Mouse (Mus musculus): ENCODE measurements around the gene Lemd2. TPM values are rescaled to one million over a fixed set of nuclear protein-coding genes. Genes with fewer than 3 reads are reported as not detected.

Gene Lemd2
- polyA plus RNA-seq (2012; rRNA removed) = 46.6 and 92.0 TPM in 2 replicates

DNA sequence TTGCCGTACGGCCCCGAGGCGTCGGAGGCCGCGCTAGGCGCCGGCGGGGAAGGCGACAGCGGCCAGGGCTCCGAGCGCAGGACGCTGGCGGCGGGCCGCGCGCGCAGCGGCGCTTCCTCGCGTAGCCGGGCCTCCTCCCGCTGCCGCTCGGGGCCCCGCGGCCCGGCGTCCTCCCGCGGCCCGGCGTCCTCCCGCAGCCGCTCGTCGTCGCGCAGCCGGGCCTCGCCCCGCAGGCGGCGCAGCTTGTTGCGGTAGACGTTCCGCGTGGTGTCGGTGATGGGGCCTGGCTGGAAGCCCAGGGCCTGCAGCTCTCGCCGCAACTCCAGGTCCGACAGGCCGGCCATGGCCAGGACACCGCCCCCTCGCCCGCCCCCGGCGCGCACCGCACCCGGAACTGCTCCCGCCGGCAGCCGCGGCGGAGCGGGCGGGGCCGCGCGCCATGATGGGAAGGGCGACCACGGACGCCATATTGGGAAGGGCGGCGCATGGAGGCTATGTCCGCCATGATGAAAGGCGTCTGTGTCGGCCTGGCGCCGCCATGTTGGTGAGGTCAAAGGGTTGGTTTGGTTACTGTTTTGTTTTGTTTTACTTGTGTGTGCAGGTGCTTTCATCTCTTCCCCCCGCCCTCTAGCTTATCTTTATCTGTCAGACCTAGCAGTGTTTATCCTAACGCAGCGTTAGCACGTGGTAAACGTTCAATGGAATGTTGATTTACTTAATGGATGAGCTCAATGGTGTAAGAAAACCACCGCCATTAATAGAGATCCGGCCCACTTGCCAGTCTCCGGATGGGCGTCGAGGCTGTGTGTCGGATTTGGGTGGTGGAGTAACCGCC, at the start of gene Lemd2:
Gene Lemd2, minus strand, starts transcription at position 395 of the 835 bp plus-strand sequence.
- TF ChIP-seq POLR2A (IDR thresholded peaks at IDR 0.05; ENCODE audit: low read depth, low read length) = peak; percentile 70
- TF ChIP-seq CTCF (IDR thresholded peaks at IDR 0.05; ENCODE audit: extremely low read depth, insufficient read length, insufficient replicate concordance, low read depth, low read length) = no peak
- peak within 1 kb of the TSS; percentile 70 for H3K4me3 ChIP-seq (ENCODE audit: low read depth, low read length)
- WGBS = 3% methylated on average over 94 of the region's 97 CpGs

DNA sequence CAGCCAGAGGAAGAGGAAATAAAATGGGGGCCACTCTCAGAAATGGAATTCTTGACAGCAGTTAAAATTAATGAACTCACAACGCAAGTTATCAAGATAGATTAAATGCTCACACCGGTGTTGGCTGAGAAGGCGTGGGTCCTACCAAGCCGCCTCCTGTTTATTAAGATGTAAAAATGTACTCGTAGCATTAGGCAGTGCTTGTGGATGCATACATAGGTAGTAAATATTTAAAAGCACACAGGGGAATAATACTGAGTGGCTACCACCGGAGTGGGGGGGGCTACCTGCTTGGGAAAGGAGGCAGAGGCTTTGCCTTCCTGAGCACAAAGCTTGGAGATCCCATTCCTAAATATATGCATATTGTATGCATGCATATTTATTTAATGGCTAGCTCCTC, 46.9 kb upstream of the Lemd2 start:
- TF ChIP-seq POLR2A (IDR thresholded peaks at IDR 0.05; ENCODE audit: low read depth, low read length) (no peak), CTCF (IDR thresholded peaks at IDR 0.05; ENCODE audit: extremely low read depth, insufficient read length, insufficient replicate concordance, low read depth, low read length) (no peak)
- no peaks in the 10 kb centered on the region for H3K4me1 ChIP-seq (ENCODE audit: control insufficient read depth, insufficient read depth, insufficient read length, low read length)
- 54% methylated on average over 6 of the region's 6 CpGs for WGBS
- H3K4me3 ChIP-seq (ENCODE audit: low read depth, low read length) = no peak overlapping the region
- H3K36me3 ChIP-seq (ENCODE audit: control insufficient read depth, insufficient read depth, low read length) = no peaks in the 10 kb centered on the region
- no peaks in the 10 kb centered on the region for H3K27me3 ChIP-seq (ENCODE audit: control insufficient read depth, insufficient read depth, low read length)
- H3K27ac ChIP-seq (ENCODE audit: insufficient read depth, low read depth, low read length) = no peak overlapping the region

More for the DNA sequence above, at the start of gene Lemd2:
- H3K36me3 ChIP-seq (ENCODE audit: control insufficient read depth, insufficient read depth, low read length) = peaks cover 14% of the 10 kb centered on the region
- no peaks in the 10 kb centered on the region for H3K27me3 ChIP-seq (ENCODE audit: control insufficient read depth, insufficient read depth, low read length)
- peaks cover 8% of the 10 kb centered on the region for H3K4me1 ChIP-seq (ENCODE audit: control insufficient read depth, insufficient read depth, insufficient read length, low read length)
- peak within 1 kb of the TSS; percentile 67 for H3K27ac ChIP-seq (ENCODE audit: insufficient read depth, low read depth, low read length)

DNA sequence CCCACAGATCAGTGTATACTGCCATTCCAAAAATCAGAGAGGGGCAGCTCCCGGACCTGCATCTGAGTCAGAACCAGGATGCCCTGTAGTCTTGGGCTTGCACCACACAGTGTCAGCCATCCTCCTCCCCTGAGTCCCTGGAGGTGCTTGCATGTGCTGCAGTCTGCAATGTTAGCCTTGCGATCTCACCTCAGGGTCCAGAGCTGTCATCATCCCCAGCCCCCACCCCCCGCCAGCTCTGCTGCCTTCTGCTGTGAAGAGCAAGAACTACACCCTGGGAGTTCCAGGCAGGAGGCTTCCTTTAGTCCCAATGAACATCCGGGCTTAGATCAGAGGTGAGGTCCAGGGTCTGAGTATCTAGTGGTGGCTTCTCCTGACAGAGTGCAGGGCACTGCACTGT, 46.2 kb upstream of the Lemd2 start:
- TF ChIP-seq CTCF (IDR thresholded peaks at IDR 0.05; ENCODE audit: extremely low read depth, insufficient read length, insufficient replicate concordance, low read depth, low read length) = no peak
- no peak for TF ChIP-seq POLR2A (IDR thresholded peaks at IDR 0.05; ENCODE audit: low read depth, low read length)
- H3K27me3 ChIP-seq (ENCODE audit: control insufficient read depth, insufficient read depth, low read length) = no peaks in the 10 kb centered on the region
- H3K4me1 ChIP-seq (ENCODE audit: control insufficient read depth, insufficient read depth, insufficient read length, low read length) = no peaks in the 10 kb centered on the region
- H3K36me3 ChIP-seq (ENCODE audit: control insufficient read depth, insufficient read depth, low read length) = no peaks in the 10 kb centered on the region
- H3K27ac ChIP-seq (ENCODE audit: insufficient read depth, low read depth, low read length) = no peak overlapping the region
- WGBS = 33% methylated on average over 4 of the region's 4 CpGs
- H3K4me3 ChIP-seq (ENCODE audit: low read depth, low read length) = no peak overlapping the region

DNA sequence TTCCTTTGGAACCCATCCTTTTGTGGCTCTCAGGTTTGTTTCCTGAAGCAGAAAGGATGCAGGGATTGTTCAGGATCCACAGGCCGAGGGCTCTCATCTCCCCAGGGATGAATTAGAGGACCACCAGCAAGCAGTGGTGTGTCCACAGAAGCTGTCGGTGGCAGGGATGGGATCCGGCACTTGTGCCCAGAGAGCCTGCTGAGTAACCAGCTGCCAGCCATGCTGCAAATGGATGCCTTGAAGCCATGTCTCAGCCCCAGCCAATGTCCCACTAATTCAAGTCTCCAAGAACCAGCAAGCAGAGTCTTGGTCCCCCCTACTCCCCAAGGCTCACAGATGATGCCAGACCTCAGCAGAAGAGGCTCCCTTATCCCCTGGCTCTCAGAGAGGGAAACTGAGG, 44.8 kb upstream of the Lemd2 start:
- no peak for TF ChIP-seq POLR2A (IDR thresholded peaks at IDR 0.05; ENCODE audit: low read depth, low read length)
- no peak for TF ChIP-seq CTCF (IDR thresholded peaks at IDR 0.05; ENCODE audit: extremely low read depth, insufficient read length, insufficient replicate concordance, low read depth, low read length)

GRCm38 (mm10) chr17:27247680-27248386, 43.6 kb upstream of the Lemd2 start:
- no peaks in the 10 kb centered on the region for H3K27me3 ChIP-seq (ENCODE audit: control insufficient read depth, insufficient read depth, low read length)
- 89% methylated on average over 6 of the region's 6 CpGs for WGBS

More for the DNA sequence above, 44.8 kb upstream of the Lemd2 start:
- WGBS = 83% methylated on average over 3 of the region's 3 CpGs
- H3K4me3 ChIP-seq (ENCODE audit: low read depth, low read length) = no peak overlapping the region
- no peaks in the 10 kb centered on the region for H3K27me3 ChIP-seq (ENCODE audit: control insufficient read depth, insufficient read depth, low read length)
- no peaks in the 10 kb centered on the region for H3K4me1 ChIP-seq (ENCODE audit: control insufficient read depth, insufficient read depth, insufficient read length, low read length)
- no peaks in the 10 kb centered on the region for H3K36me3 ChIP-seq (ENCODE audit: control insufficient read depth, insufficient read depth, low read length)
- no peak overlapping the region for H3K27ac ChIP-seq (ENCODE audit: insufficient read depth, low read depth, low read length)

GRCm38 (mm10) chr17:27245851-27246381, 41.6 kb upstream of the Lemd2 start:
- Histone ChIP-seq H3K36me3 (ENCODE audit: control insufficient read depth, insufficient read depth, low read length) (no peaks in the 10 kb centered on the region), H3K4me1 (ENCODE audit: control insufficient read depth, insufficient read depth, insufficient read length, low read length) (peaks cover 3% of the 10 kb centered on the region; the same call in 1 of the 2 replicates), H3K27ac (ENCODE audit: insufficient read depth, low read depth, low read length) (no peak overlapping the region), H3K4me3 (ENCODE audit: low read depth, low read length) (no peak overlapping the region), H3K27me3 (ENCODE audit: control insufficient read depth, insufficient read depth, low read length) (no peaks in the 10 kb centered on the region; the same call in 1 of the 2 replicates)
- WGBS = 70% methylated on average over 10 of the region's 10 CpGs
- TF ChIP-seq CTCF (IDR thresholded peaks at IDR 0.05; ENCODE audit: extremely low read depth, insufficient read length, insufficient replicate concordance, low read depth, low read length) = no peak
- no peak for TF ChIP-seq POLR2A (IDR thresholded peaks at IDR 0.05; ENCODE audit: low read depth, low read length)

More at GRCm38 (mm10) chr17:27247680-27248386, 43.6 kb upstream of the Lemd2 start:
- H3K36me3 ChIP-seq (ENCODE audit: control insufficient read depth, insufficient read depth, low read length) = no peaks in the 10 kb centered on the region
- no peak overlapping the region for H3K27ac ChIP-seq (ENCODE audit: insufficient read depth, low read depth, low read length)
- H3K4me1 ChIP-seq (ENCODE audit: control insufficient read depth, insufficient read depth, insufficient read length, low read length) = peaks cover under 1% of the 10 kb centered on the region; the same call in 1 of the 2 replicates
- no peak overlapping the region for H3K4me3 ChIP-seq (ENCODE audit: low read depth, low read length)
- no peak for TF ChIP-seq CTCF (IDR thresholded peaks at IDR 0.05; ENCODE audit: extremely low read depth, insufficient read length, insufficient replicate concordance, low read depth, low read length)

DNA sequence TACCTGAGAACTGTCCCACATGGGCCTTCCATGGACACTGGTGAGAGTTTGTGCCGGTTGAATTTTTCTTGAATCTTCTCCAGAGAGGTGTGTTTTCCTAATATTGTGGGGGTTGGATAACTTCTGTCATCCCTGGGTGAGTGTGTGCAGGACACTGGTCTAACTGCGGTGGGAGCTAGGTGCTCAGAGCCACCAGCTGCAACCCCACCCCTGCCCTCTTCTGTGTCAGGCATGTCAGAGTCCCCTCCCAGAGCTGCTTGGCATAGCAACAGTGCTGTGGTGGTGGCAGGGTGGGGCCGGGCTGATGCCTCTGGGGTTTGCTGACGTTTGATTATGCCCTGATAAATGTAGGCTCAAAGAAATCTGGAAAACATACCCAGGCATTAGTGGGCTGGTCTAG, 40.6 kb upstream of the Lemd2 start:
- TF ChIP-seq CTCF (IDR thresholded peaks at IDR 0.05; ENCODE audit: extremely low read depth, insufficient read length, insufficient replicate concordance, low read depth, low read length) = no peak
- no peak for TF ChIP-seq POLR2A (IDR thresholded peaks at IDR 0.05; ENCODE audit: low read depth, low read length)
- H3K27ac ChIP-seq (ENCODE audit: insufficient read depth, low read depth, low read length) = no peak overlapping the region
- no peak overlapping the region for H3K4me3 ChIP-seq (ENCODE audit: low read depth, low read length)
- 49% methylated on average over 4 of the region's 4 CpGs for WGBS
- H3K27me3 ChIP-seq (ENCODE audit: control insufficient read depth, insufficient read depth, low read length) = no peaks in the 10 kb centered on the region; the same call in 1 of the 2 replicates
- H3K4me1 ChIP-seq (ENCODE audit: control insufficient read depth, insufficient read depth, insufficient read length, low read length) = peaks cover 3% of the 10 kb centered on the region; the same call in 1 of the 2 replicates
- no peaks in the 10 kb centered on the region for H3K36me3 ChIP-seq (ENCODE audit: control insufficient read depth, insufficient read depth, low read length)

All from small intestine, adult 2 months (tissue).